Mouse (Mus musculus): ENCODE data around the gene Btbd35f10.
"Not testable (repeated sequence)": the region's sequence is repeated elsewhere in the genome, so short reads cannot be mapped to it uniquely, and the experiment has no call there.

Btbd35f10 gene

GRCm38 (mm10) chrX:3752785-3753184, at the start of gene Btbd35f10:
TSS of gene Btbd35f10 (minus strand) at chrX:3752885.
- DNase-seq (ENCODE audit: low read depth, low spot score), result not testable (repeated sequence)
